Mouse (Mus musculus) MEL (cell line): ENCODE results near the gene Calhm3. TPM values are rescaled to one million over a fixed set of nuclear protein-coding genes. Genes with fewer than 3 reads are reported as not detected.

ENCODE experiments used
- DNase-seq: peaks from one replicate; pipeline ENCODE4 v3.0.0; 2011; ENCODE audit warnings: low read depth, low spot score
- H3K27ac ChIP-seq: 2 replicates; pipeline ENCODE4 v1.5.1; 2012; ENCODE audit warnings: low read depth, mild to moderate bottlenecking, control low read depth, low read length, moderate library complexity; ENCODE audit not compliant: control insufficient read depth
- H3K27me3 ChIP-seq, 2 experiments: fragments of 150-350 bp in 1 of 2; sonication (generic) in 1 of 2; 2 replicates each; pipeline ENCODE4 v1.6.1; 2012; ENCODE audit warnings: low read length in 2 of 2, mild to moderate bottlenecking in 2 of 2, improper control_type of control experiment in 1 of 2, moderate library complexity in 1 of 2; ENCODE audit not compliant: insufficient read depth in 2 of 2, control insufficient read depth in 1 of 2
- H3K36me3 ChIP-seq, 2 experiments: 2 replicates each; pipeline ENCODE4 v1.6.1; 2012 to 2014; ENCODE audit warnings: low read length in 2 of 2, improper control_type of control experiment in 1 of 2, inconsistent platforms in 1 of 2, mild to moderate bottlenecking in 1 of 2; ENCODE audit not compliant: insufficient read depth in 2 of 2, control insufficient read depth in 1 of 2
- H3K4me1 ChIP-seq, 2 experiments: fragments of 150-350 bp in 1 of 2; sonication (generic) in 1 of 2; 2 replicates each; pipeline ENCODE4 v1.6.1; 2012; ENCODE audit warnings: low read length in 2 of 2, improper control_type of control experiment in 1 of 2, mild to moderate bottlenecking in 1 of 2; ENCODE audit not compliant: insufficient read depth in 2 of 2, control insufficient read depth in 1 of 2
- H3K4me3 ChIP-seq, 2 experiments: fragments of 150-350 bp in 1 of 2; sonication (generic) in 1 of 2; 2 replicates each; pipeline ENCODE4 v1.5.1; 2012; ENCODE audit warnings: low read depth in 2 of 2, low read length in 2 of 2, mild to moderate bottlenecking in 2 of 2, moderate library complexity in 2 of 2, control low read depth in 1 of 2, improper control_type of control experiment in 1 of 2; ENCODE audit not compliant: control insufficient read depth in 1 of 2, insufficient read depth in 1 of 2
- H3K79me2 ChIP-seq: 2 replicates; pipeline ENCODE4 v1.6.1; 2012; ENCODE audit warnings: mild to moderate bottlenecking, low read length, moderate library complexity; ENCODE audit not compliant: control insufficient read depth, poor library complexity, insufficient read depth
- H3K9ac ChIP-seq: 2 replicates; pipeline ENCODE4 v1.6.1; 2012; ENCODE audit warnings: low read depth, mild to moderate bottlenecking, control low read depth, low read length, moderate library complexity; ENCODE audit not compliant: control insufficient read depth, poor library complexity, severe bottlenecking
- H3K9me3 ChIP-seq: fragments of 150-350 bp; sonication (generic); replicated peaks from 2 replicates; pipeline ENCODE4 v1.6.1; 2012; ENCODE audit warnings: mild to moderate bottlenecking, low read length, improper control_type of control experiment, moderate library complexity; ENCODE audit not compliant: insufficient read depth
- BHLHE40 ChIP-seq: IDR thresholded peaks from 2 replicates; pipeline ENCODE4 v1.6.1; 2012; ENCODE audit warnings: low read depth, mild to moderate bottlenecking, inconsistent platforms, low read length, improper control_type of control experiment, borderline replicate concordance
- CHD2 ChIP-seq: IDR thresholded peaks from 2 replicates; pipeline ENCODE4 v1.6.1; 2011; ENCODE audit warnings: low read length, improper control_type of control experiment
- CTCF ChIP-seq, 3 experiments: IDR thresholded peaks in 2 of 3; conservative IDR thresholded peaks in 1 of 3; 2 replicates each; pipeline ENCODE4 v1.5.1; 2011 to 2012; ENCODE audit warnings: low read length in 3 of 3, low read depth in 2 of 3, mild to moderate bottlenecking in 2 of 3, improper control_type of control experiment in 1 of 3, inconsistent platforms in 1 of 3, mixed read lengths in 1 of 3, moderate library complexity in 1 of 3; ENCODE audit not compliant: control insufficient read depth in 1 of 3, insufficient read depth in 1 of 3, poor library complexity in 1 of 3, severe bottlenecking in 1 of 3
- GATA1 ChIP-seq: IDR thresholded peaks from 2 replicates; pipeline ENCODE4 v1.6.1; 2011; ENCODE audit warnings: low read depth, low read length, improper control_type of control experiment
- HCFC1 ChIP-seq: IDR thresholded peaks from 2 replicates; pipeline ENCODE4 v1.6.1; 2012; ENCODE audit warnings: low read depth, mild to moderate bottlenecking, inconsistent platforms, low read length, improper control_type of control experiment, moderate library complexity
- JUND ChIP-seq: IDR thresholded peaks from 2 replicates; pipeline ENCODE4 v1.6.1; 2011; ENCODE audit warnings: low read depth, mild to moderate bottlenecking, improper control_type of control experiment, low read length
- MAFK ChIP-seq: IDR thresholded peaks from 2 replicates; pipeline ENCODE4 v1.6.1; 2011; ENCODE audit warnings: low read depth, mild to moderate bottlenecking, low read length, improper control_type of control experiment, borderline replicate concordance
- MAX ChIP-seq: IDR thresholded peaks from 2 replicates; pipeline ENCODE4 v1.6.1; 2011; ENCODE audit warnings: low read length, improper control_type of control experiment
- MAZ ChIP-seq: IDR thresholded peaks from 2 replicates; pipeline ENCODE4 v1.6.1; 2012; ENCODE audit warnings: low read depth, mild to moderate bottlenecking, inconsistent platforms, low read length, improper control_type of control experiment
- MXI1 ChIP-seq: IDR thresholded peaks from 2 replicates; pipeline ENCODE4 v1.6.1; 2011; ENCODE audit warnings: mild to moderate bottlenecking, low read depth, low read length, improper control_type of control experiment
- MYC ChIP-seq: IDR thresholded peaks from 2 replicates; pipeline ENCODE4 v1.6.1; 2011; ENCODE audit warnings: low read depth, mild to moderate bottlenecking, low read length, improper control_type of control experiment, moderate library complexity
- NELFE ChIP-seq: IDR thresholded peaks from 2 replicates; pipeline ENCODE4 v1.6.1; 2011; ENCODE audit warnings: low read depth, low read length, improper control_type of control experiment
- NRF1 ChIP-seq: IDR thresholded peaks from 2 replicates; pipeline ENCODE4 v1.6.1; 2014; ENCODE audit warnings: low read depth, mild to moderate bottlenecking, inconsistent platforms, low read length, improper control_type of control experiment, moderate library complexity; ENCODE audit not compliant: poor library complexity, insufficient read depth, severe bottlenecking
- POLR2AphosphoS2 ChIP-seq: IDR thresholded peaks from 2 replicates; pipeline ENCODE4 v1.6.1; 2011; ENCODE audit warnings: low read length, improper control_type of control experiment
- RAD21 ChIP-seq: IDR thresholded peaks from 2 replicates; pipeline ENCODE4 v1.6.1; 2011; ENCODE audit warnings: mild to moderate bottlenecking, low read depth, low read length, improper control_type of control experiment
- SMC3 ChIP-seq: IDR thresholded peaks from 2 replicates; pipeline ENCODE4 v1.6.1; 2011; ENCODE audit warnings: low read depth, low read length, improper control_type of control experiment
- TAL1 ChIP-seq: IDR thresholded peaks from 2 replicates; pipeline ENCODE4 v1.6.1; 2012; ENCODE audit warnings: mild to moderate bottlenecking, inconsistent platforms, low read length, moderate library complexity, mixed read lengths
- TCF12 ChIP-seq: IDR thresholded peaks from 2 replicates; pipeline ENCODE4 v1.6.1; 2014; ENCODE audit warnings: low read depth, mild to moderate bottlenecking, inconsistent platforms, low read length, improper control_type of control experiment, moderate library complexity
- USF2 ChIP-seq, 2 experiments: IDR thresholded peaks; 2 replicates each; pipeline ENCODE4 v1.6.1; 2011 to 2012; ENCODE audit warnings: improper control_type of control experiment in 2 of 2, low read length in 2 of 2, borderline replicate concordance in 1 of 2, inconsistent platforms in 1 of 2, low read depth in 1 of 2, mild to moderate bottlenecking in 1 of 2; ENCODE audit not compliant: insufficient read depth in 1 of 2
- ZC3H11A ChIP-seq: IDR thresholded peaks from 2 replicates; pipeline ENCODE4 v1.6.1; 2012; ENCODE audit warnings: low read depth, mild to moderate bottlenecking, inconsistent platforms, low read length, improper control_type of control experiment
- ZKSCAN1 ChIP-seq: IDR thresholded peaks from 2 replicates; pipeline ENCODE4 v1.6.1; 2012; ENCODE audit warnings: low read depth, mild to moderate bottlenecking, inconsistent platforms, low read length, improper control_type of control experiment, moderate library complexity
- ZMIZ1 ChIP-seq: IDR thresholded peaks from 2 replicates; pipeline ENCODE4 v1.6.1; 2012; ENCODE audit warnings: low read depth, mild to moderate bottlenecking, inconsistent platforms, low read length, improper control_type of control experiment, moderate library complexity
- ZNF384 ChIP-seq: IDR thresholded peaks from 2 replicates; pipeline ENCODE4 v1.6.1; 2012; ENCODE audit warnings: low read depth, mild to moderate bottlenecking, inconsistent platforms, low read length, improper control_type of control experiment
- polyA plus RNA-seq, 2 experiments: library from polyadenylated mRNA; stranded (reverse) in 1 of 2; unstranded in 1 of 2; fragments of >175 nt in 1 of 2; fragments of >200 nt in 1 of 2; gene quantifications; 2 replicates each; pipeline versions ENCODE4 v1.2.1 to v1.2.4; 2012; ENCODE audit warnings: low replicate concordance in 2 of 2, low read depth in 1 of 2; ENCODE audit not compliant: insufficient read length in 2 of 2, insufficient read depth in 1 of 2, missing spikeins in 1 of 2
- total RNA-seq: library from RNA; depleted of rRNA; stranded (reverse); fragments of 300-350 nt; gene quantifications from 2 replicates; pipeline ENCODE4 v1.2.3, GENCODE M21; 2012

Calhm3 gene
- total and polyA plus RNA-seq, 3 experiments, result not detected

GRCm38 (mm10) chr19:47128835-47129234 lies 28.7 kb downstream of the Calhm3 start:
- Histone ChIP-seq H3K9ac (no peak overlapping the region), H3K4me1 (peaks cover 5 to 15% of the 10 kb centered on the region in 2 experiments), H3K27ac (no peak overlapping the region), H3K36me3 (peaks cover 18 to 25% of the 10 kb centered on the region in 2 experiments), H3K27me3 (no peaks in the 10 kb centered on the region), H3K79me2 (no peaks in the 10 kb centered on the region), H3K9me3 (no peaks in the 10 kb centered on the region), H3K4me3 (no peak overlapping the region)
- no peak for DNase-seq
- TF ChIP-seq USF2 (IDR thresholded peaks at IDR 0.05; ENCODE audit: borderline replicate concordance in 1 of 2, insufficient read depth in 1 of 2, low read depth in 1 of 2, low read length in 2 of 2) (no peak), CTCF (IDR thresholded peaks at IDR 0.05 in 2 of 3, conservative IDR thresholded peaks at IDR 0.05 in 1 of 3; ENCODE audit: control insufficient read depth in 1 of 3, insufficient read depth in 1 of 3, low read depth in 2 of 3, low read length in 3 of 3, poor library complexity in 1 of 3, severe bottlenecking in 1 of 3) (no peak), ZKSCAN1 (no peak), GATA1 (no peak), MAFK (no peak), CHD2 (no peak), NRF1 (no peak), JUND (no peak), TAL1 (no peak), MAZ (no peak), MYC (no peak)

DNA sequence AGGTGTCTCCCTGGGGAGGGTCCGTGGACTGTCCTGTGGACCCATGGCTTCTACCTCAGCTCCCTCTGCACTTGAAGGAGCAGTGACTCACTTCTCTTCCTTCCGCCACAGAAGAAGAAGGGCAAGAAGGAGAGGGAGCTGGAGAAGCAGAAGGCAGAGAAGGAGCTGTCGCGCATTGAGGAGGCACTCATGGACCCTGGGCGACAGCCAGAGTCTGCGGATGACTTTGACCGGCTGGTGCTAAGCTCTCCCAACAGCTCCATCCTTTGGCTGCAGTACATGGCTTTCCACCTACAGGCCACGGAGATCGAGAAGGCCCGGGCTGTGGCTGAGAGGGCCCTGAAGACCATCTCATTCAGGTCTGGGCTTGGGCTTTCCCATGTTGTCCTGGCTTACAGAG lies 29.4 kb downstream of the Calhm3 start:
- Histone ChIP-seq H3K9ac (no peak overlapping the region), H3K4me3 (no peak overlapping the region), H3K27me3 (no peaks in the 10 kb centered on the region), H3K4me1 (peaks cover 3 to 8% of the 10 kb centered on the region in 2 experiments; a peak in 3 of 4 replicates), H3K79me2 (no peaks in the 10 kb centered on the region), H3K27ac (no peak overlapping the region), H3K36me3 (peaks cover 11 to 28% of the 10 kb centered on the region in 2 experiments), H3K9me3 (no peaks in the 10 kb centered on the region)
- TF ChIP-seq RAD21 (no peak), USF2 (IDR thresholded peaks at IDR 0.05; ENCODE audit: borderline replicate concordance in 1 of 2, insufficient read depth in 1 of 2, low read depth in 1 of 2, low read length in 2 of 2) (no peak), JUND (no peak), GATA1 (no peak), HCFC1 (no peak), MYC (no peak), CTCF (IDR thresholded peaks at IDR 0.05 in 2 of 3, conservative IDR thresholded peaks at IDR 0.05 in 1 of 3; ENCODE audit: control insufficient read depth in 1 of 3, insufficient read depth in 1 of 3, low read depth in 2 of 3, low read length in 3 of 3, poor library complexity in 1 of 3, severe bottlenecking in 1 of 3) (no peak), NELFE (no peak), MXI1 (no peak), BHLHE40 (no peak), MAZ (no peak), MAFK (no peak), POLR2AphosphoS2 (no peak), ZNF384 (no peak), ZMIZ1 (no peak), ZC3H11A (no peak), MAX (no peak), SMC3 (no peak), TCF12 (no peak)
- no peak for DNase-seq
